Mouse (Mus musculus): ENCODE measurements around the gene Nhlrc2. TPM values are rescaled to one million over a fixed set of nuclear protein-coding genes. Genes with fewer than 3 reads are reported as not detected.
A peak's percentile ranks its signal among the peaks of the same experiment; 100 is the strongest.

The Nhlrc2 gene
- polyA plus RNA-seq, 1 experiment: 6.9 TPM

- H3ac ChIP-seq (ENCODE audit: control insufficient read depth, insufficient read length): no peak overlapping the region
- H3K36me3 ChIP-seq (ENCODE audit: control insufficient read depth, insufficient read depth): no peaks in the 10 kb centered on the region
- peaks cover 13% of the 10 kb centered on the region for H3K79me2 ChIP-seq (ENCODE audit: control insufficient read depth, insufficient read depth)
- TF ChIP-seq REST (IDR thresholded peaks at IDR 0.05; ENCODE audit: insufficient read depth, insufficient read length) (no peak), MYOD1 (IDR thresholded peaks at IDR 0.05; ENCODE audit: control insufficient read depth in 1 of 3, insufficient read length in 2 of 3, low read depth in 2 of 3) (peak in 2 of 3 experiments; percentile 15 to 24)
- H3K4me2 ChIP-seq (ENCODE audit: low read depth): no peak overlapping the region
- no peaks in the 10 kb centered on the region for H3K27me3 ChIP-seq (ENCODE audit: control insufficient read depth, insufficient read depth, insufficient read length)
- H3K4me3 ChIP-seq: no peak overlapping the region
These were observed 3.2 kb upstream of the Nhlrc2 start for GRCm38 (mm10) chr19:56544681-56545388.

GRCm38 (mm10) chr19:56546031-56546430 lies 2.0 kb upstream of the Nhlrc2 start:
- Histone ChIP-seq H3K4me3 (no peak overlapping the region), H3K27me3 (ENCODE audit: control insufficient read depth, insufficient read depth, insufficient read length) (no peaks in the 10 kb centered on the region), H3K4me2 (ENCODE audit: low read depth) (no peak overlapping the region), H3K79me2 (ENCODE audit: control insufficient read depth, insufficient read depth) (peaks cover 23% of the 10 kb centered on the region), H3ac (ENCODE audit: control insufficient read depth, insufficient read length) (no peak overlapping the region), H3K36me3 (ENCODE audit: control insufficient read depth, insufficient read depth) (no peaks in the 10 kb centered on the region)
- TF ChIP-seq USF1 (IDR thresholded peaks at IDR 0.05; ENCODE audit: low read depth): no peak
- no peak for TF ChIP-seq TCF12 (IDR thresholded peaks at IDR 0.05; ENCODE audit: insufficient read depth, poor library complexity, severe bottlenecking)
- no peak for TF ChIP-seq REST (IDR thresholded peaks at IDR 0.05; ENCODE audit: insufficient read depth, insufficient read length)
- no peak for TF ChIP-seq MYOG (IDR thresholded peaks at IDR 0.05; ENCODE audit: control insufficient read depth in 1 of 3, insufficient read depth in 1 of 3, insufficient read length in 2 of 3, low read depth in 2 of 3)
- TF ChIP-seq E2F4 (IDR thresholded peaks at IDR 0.05; ENCODE audit: insufficient read depth): no peak
- no peak for TF ChIP-seq POLR2AphosphoS2 (IDR thresholded peaks at IDR 0.05; ENCODE audit: insufficient read length, low read depth)
- TF ChIP-seq TCF3 (IDR thresholded peaks at IDR 0.05; ENCODE audit: insufficient read length, low read depth): no peak
- TF ChIP-seq SRF (IDR thresholded peaks at IDR 0.05; ENCODE audit: control insufficient read depth, insufficient read length, low read depth): no peak
- TF ChIP-seq POLR2A (IDR thresholded peaks at IDR 0.05; ENCODE audit: insufficient read length, low read depth): no peak
- no peak for TF ChIP-seq MYOD1 (IDR thresholded peaks at IDR 0.05; ENCODE audit: control insufficient read depth in 1 of 3, insufficient read length in 2 of 3, low read depth in 2 of 3)
- TF ChIP-seq MAX (IDR thresholded peaks at IDR 0.05; ENCODE audit: low read depth): no peak
- no peak for TF ChIP-seq CEBPB (IDR thresholded peaks at IDR 0.05; ENCODE audit: insufficient read depth, poor library complexity, severe bottlenecking)

GRCm38 (mm10) chr19:56547456-56548229 lies 418 bp upstream of the Nhlrc2 start, which contains the start of gene Dclre1a:
Dclre1a (minus strand) TSS chr19:56548222.
- TF ChIP-seq POLR2A (IDR thresholded peaks at IDR 0.05; ENCODE audit: insufficient read length, low read depth): peak; percentile 77
- TF ChIP-seq MYOG (IDR thresholded peaks at IDR 0.05; ENCODE audit: control insufficient read depth in 1 of 3, insufficient read depth in 1 of 3, insufficient read length in 2 of 3, low read depth in 2 of 3): peak; percentile 25 to 90 (median 84)
- TF ChIP-seq USF1 (IDR thresholded peaks at IDR 0.05; ENCODE audit: low read depth): no peak
- TF ChIP-seq MAX (IDR thresholded peaks at IDR 0.05; ENCODE audit: low read depth): no peak
- peak in 2 of 3 experiments; percentile 77 to 86 for TF ChIP-seq MYOD1 (IDR thresholded peaks at IDR 0.05; ENCODE audit: control insufficient read depth in 1 of 3, insufficient read length in 2 of 3, low read depth in 2 of 3)
- no peak for TF ChIP-seq SRF (IDR thresholded peaks at IDR 0.05; ENCODE audit: control insufficient read depth, insufficient read length, low read depth)
- TF ChIP-seq E2F4 (IDR thresholded peaks at IDR 0.05; ENCODE audit: insufficient read depth): no peak
- peak; percentile 44 for TF ChIP-seq TCF3 (IDR thresholded peaks at IDR 0.05; ENCODE audit: insufficient read length, low read depth)
- no peak for TF ChIP-seq TCF12 (IDR thresholded peaks at IDR 0.05; ENCODE audit: insufficient read depth, poor library complexity, severe bottlenecking)
- TF ChIP-seq REST (IDR thresholded peaks at IDR 0.05; ENCODE audit: insufficient read depth, insufficient read length): no peak
- no peak for TF ChIP-seq CEBPB (IDR thresholded peaks at IDR 0.05; ENCODE audit: insufficient read depth, poor library complexity, severe bottlenecking)
- TF ChIP-seq POLR2AphosphoS2 (IDR thresholded peaks at IDR 0.05; ENCODE audit: insufficient read length, low read depth): peak; percentile 70
- peak within 1 kb of the TSS; percentile 98 for H3ac ChIP-seq (ENCODE audit: control insufficient read depth, insufficient read length)
- peaks cover 36% of the 10 kb centered on the region for H3K79me2 ChIP-seq (ENCODE audit: control insufficient read depth, insufficient read depth)
- peaks cover 13% of the 10 kb centered on the region for H3K36me3 ChIP-seq (ENCODE audit: control insufficient read depth, insufficient read depth)
- peak within 1 kb of the TSS; percentile 94 for H3K4me2 ChIP-seq (ENCODE audit: low read depth)
- H3K4me3 ChIP-seq: peak within 1 kb of the TSS; percentile 91
- H3K27me3 ChIP-seq (ENCODE audit: control insufficient read depth, insufficient read depth, insufficient read length): no peaks in the 10 kb centered on the region

GRCm38 (mm10) chr19:56549033-56549680 lies 1.1 kb downstream of the Nhlrc2 start:
- H3K4me2 ChIP-seq (ENCODE audit: low read depth): peak overlapping the region; percentile 90

More at GRCm38 (mm10) chr19:56549033-56549680, 1.1 kb downstream of the Nhlrc2 start:
- Histone ChIP-seq H3K36me3 (ENCODE audit: control insufficient read depth, insufficient read depth) (peaks cover 25% of the 10 kb centered on the region), H3K79me2 (ENCODE audit: control insufficient read depth, insufficient read depth) (peaks cover 41% of the 10 kb centered on the region), H3ac (ENCODE audit: control insufficient read depth, insufficient read length) (peak overlapping the region; percentile 98), H3K27me3 (ENCODE audit: control insufficient read depth, insufficient read depth, insufficient read length) (no peaks in the 10 kb centered on the region), H3K4me3 (peak overlapping the region; percentile 91)
- TF ChIP-seq E2F4 (IDR thresholded peaks at IDR 0.05; ENCODE audit: insufficient read depth) (no peak), MYOG (IDR thresholded peaks at IDR 0.05; ENCODE audit: control insufficient read depth in 1 of 3, insufficient read depth in 1 of 3, insufficient read length in 2 of 3, low read depth in 2 of 3) (no peak), POLR2AphosphoS2 (IDR thresholded peaks at IDR 0.05; ENCODE audit: insufficient read length, low read depth) (no peak), MAX (IDR thresholded peaks at IDR 0.05; ENCODE audit: low read depth) (no peak), POLR2A (IDR thresholded peaks at IDR 0.05; ENCODE audit: insufficient read length, low read depth) (no peak), MYOD1 (IDR thresholded peaks at IDR 0.05; ENCODE audit: control insufficient read depth in 1 of 3, insufficient read length in 2 of 3, low read depth in 2 of 3) (no peak), TCF3 (IDR thresholded peaks at IDR 0.05; ENCODE audit: insufficient read length, low read depth) (no peak), USF1 (IDR thresholded peaks at IDR 0.05; ENCODE audit: low read depth) (no peak), SRF (IDR thresholded peaks at IDR 0.05; ENCODE audit: control insufficient read depth, insufficient read length, low read depth) (no peak), CEBPB (IDR thresholded peaks at IDR 0.05; ENCODE audit: insufficient read depth, poor library complexity, severe bottlenecking) (no peak), TCF12 (IDR thresholded peaks at IDR 0.05; ENCODE audit: insufficient read depth, poor library complexity, severe bottlenecking) (no peak), REST (IDR thresholded peaks at IDR 0.05; ENCODE audit: insufficient read depth, insufficient read length) (no peak)
